Mouse (Mus musculus): Measurements from ENCODE around the gene Brsk1.

- no peak for TF ChIP-seq CTCF (IDR thresholded peaks at IDR 0.05; ENCODE audit: low read depth, low read length)
- no peak for TF ChIP-seq POLR2A (IDR thresholded peaks at IDR 0.05; ENCODE audit: extremely low read depth, insufficient read depth, low read length)
These were observed 32.8 kb upstream of the Brsk1 start for GRCm38 (mm10) chr7:4657521-4658127.

Measured in liver, adult 2 months (tissue).